Mouse (Mus musculus): ENCODE measurements around the gene Eri3. TPM values are rescaled to one million over a fixed set of nuclear protein-coding genes. Genes with fewer than 3 reads are reported as not detected.

Eri3 gene
- polyA plus RNA-seq, 1 experiment from 2014 or later = 266 TPM

DNA sequence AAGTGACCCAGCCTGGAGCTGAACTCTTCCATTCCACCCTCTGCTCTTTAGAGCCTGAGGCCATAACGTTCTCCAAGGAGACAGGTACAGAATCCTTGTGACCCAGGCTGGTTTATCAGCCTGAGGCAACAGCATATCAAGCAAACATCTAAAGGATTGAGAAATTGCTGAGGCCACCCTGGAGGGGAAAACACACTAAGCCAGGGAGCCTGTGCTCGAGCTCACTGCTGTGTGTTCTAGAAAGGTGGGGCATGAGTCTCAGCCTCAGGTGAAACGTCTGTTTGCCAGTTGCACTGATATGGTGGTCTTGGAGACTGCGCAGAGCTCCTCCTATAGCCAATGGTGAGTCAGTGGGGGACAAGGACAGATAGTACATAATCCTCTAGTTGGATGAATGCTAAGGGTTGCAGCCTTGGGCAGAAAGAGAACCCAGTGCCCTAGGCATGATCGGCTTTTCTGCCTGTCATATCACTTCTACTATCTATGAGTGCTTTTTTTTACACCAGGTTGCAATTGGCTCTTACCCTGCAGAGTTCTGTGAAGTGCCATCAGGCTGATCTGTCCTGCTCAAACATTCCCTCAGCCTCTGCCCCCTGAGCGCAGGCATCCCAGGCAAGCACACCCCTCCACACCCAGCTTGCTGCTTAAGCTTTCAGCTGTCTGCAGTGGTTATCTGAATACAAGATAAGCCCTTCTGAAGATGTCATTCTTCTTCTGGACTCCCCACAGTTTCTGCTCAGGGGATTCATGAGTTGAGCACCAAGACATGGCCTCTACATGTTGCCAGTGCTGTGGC, 163.3 kb downstream of the Eri3 start:
- Histone ChIP-seq H3K4me2 (no peak overlapping the region), H3K36me3 (no peaks in the 10 kb centered on the region), H3K27me3 (no peaks in the 10 kb centered on the region), H3K4me3 (no peak overlapping the region), H3K27ac (replicated peaks) (no peak overlapping the region), H3K9ac (no peak overlapping the region), H3K9me3 (no peaks in the 10 kb centered on the region), H3K4me1 (replicated peaks) (no peaks in the 10 kb centered on the region)
- no peak for ATAC-seq (ENCODE audit: low FRiP score, low read depth)
- WGBS = 84% methylated on average over 6 of the region's 6 CpGs

Small RNA genes lying within 50 kb of the gene (microRNA-seq; reads per million reads assigned to microRNA genes)
- gene Gm25559 = not detected

Other genes starting within 250 kb of the Eri3 start
- 108 and 122 TPM in 2 replicates for gene Rnf220, start 53.3 kb upstream of the Eri3 start, polyA plus RNA-seq (2015; fragmentation: Nextera tagmentation; extraction: Ambion mirVana)
- 76.5 and 76.8 TPM in 2 replicates for gene Dmap1, start 131.9 kb downstream of the Eri3 start, polyA plus RNA-seq (2015; fragmentation: Nextera tagmentation; extraction: Ambion mirVana)
- gene Gm12845, start 174.0 kb downstream of the Eri3 start, polyA plus RNA-seq (2015; fragmentation: Nextera tagmentation; extraction: Ambion mirVana) = not detected in 2 replicates
- not detected in 2 replicates for gene Klf17, start 215.3 kb downstream of the Eri3 start, polyA plus RNA-seq (2015; fragmentation: Nextera tagmentation; extraction: Ambion mirVana)